Mouse (Mus musculus): ENCODE measurements at regions not wholly inside any gene's neighbourhood (a gene's known extent, or its start where the extent isn't known, plus 50 kb on each side); places are given as distances from the start of the nearest gene placed in this dataset.

DNA sequence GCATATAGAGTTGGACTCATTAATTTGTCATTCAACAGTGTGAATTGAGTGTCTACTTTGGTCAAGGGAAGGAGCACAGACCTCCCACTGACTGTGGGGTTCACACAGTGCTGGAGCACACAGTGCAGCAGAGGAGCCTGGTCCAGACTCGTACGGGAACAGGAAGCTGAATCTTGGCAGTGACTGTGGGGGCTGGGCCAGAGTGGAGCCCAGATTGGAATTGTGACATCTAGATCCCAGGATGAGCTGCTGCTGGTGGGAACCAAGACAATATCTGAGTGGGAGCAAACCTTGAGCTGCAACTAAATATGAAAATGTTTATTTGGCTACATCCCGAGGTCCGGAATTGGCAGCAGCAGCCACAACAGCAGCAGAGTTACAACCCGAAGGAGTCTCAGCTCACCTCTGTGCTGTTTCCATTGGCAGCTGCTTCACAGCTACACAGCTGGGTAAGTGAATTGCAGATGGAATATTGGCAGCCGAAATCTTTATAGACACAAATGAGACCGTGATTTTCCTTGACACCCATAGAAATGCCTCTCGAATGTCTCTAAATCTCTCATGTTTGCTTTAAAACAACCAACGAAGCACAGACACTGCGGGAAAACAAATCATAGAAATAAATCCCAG, 181.5 kb downstream of the Dad1 start:
- Histone ChIP-seq H3K4me3 (ENCODE audit: low read depth, low read length) (no peak overlapping the region), H3K4me2 (ENCODE audit: low read depth, low read length) (no peak overlapping the region), H3K27ac (ENCODE audit: low read depth) (no peak overlapping the region), H3K36me3 (replicated peaks; ENCODE audit: insufficient read depth, low read length) (no peaks in the 10 kb centered on the region), H3K9me3 (ENCODE audit: low read length) (no peaks in the 10 kb centered on the region), H3K27me3 (ENCODE audit: insufficient read depth, low read length) (no peaks in the 10 kb centered on the region), H3K9ac (replicated peaks) (no peak overlapping the region), H3K4me1 (ENCODE audit: insufficient read depth) (peaks cover 9% of the 10 kb centered on the region)
- no peak for ATAC-seq
- no peak for DNase-seq
- 71% methylated on average over 10 of the region's 10 CpGs for WGBS (ENCODE audit: insufficient replicate concordance)
- TF ChIP-seq EP300 (IDR thresholded peaks at IDR 0.05; ENCODE audit: low read depth): no peak

DNA sequence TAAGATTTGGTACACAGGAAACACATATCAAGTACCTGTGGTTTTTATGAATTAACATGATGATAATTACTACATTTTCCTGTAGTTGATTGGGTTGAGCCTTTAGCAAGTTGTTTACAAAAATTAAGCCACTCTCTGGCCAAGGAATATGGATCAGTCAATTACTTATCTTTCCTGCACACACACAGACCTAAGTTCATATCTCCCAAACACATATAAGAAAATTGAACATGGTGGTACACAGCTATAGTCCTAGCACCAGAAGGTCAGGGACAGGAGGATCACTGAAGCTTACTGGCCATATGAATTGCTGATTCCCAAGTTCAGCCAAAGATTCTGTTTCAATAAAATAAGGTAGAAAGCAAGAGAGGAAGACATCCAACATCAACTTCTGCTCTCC, 183.7 kb downstream of the Dad1 start:
- no peaks in the 10 kb centered on the region for H3K36me3 ChIP-seq (replicated peaks; ENCODE audit: insufficient read depth, low read length)
- no peak for DNase-seq
- peak; percentile 82; the same call in 1 of the 2 replicates for ATAC-seq
- TF ChIP-seq CTCF (IDR thresholded peaks at IDR 0.05; ENCODE audit: low read depth): no peak
- TF ChIP-seq EP300 (IDR thresholded peaks at IDR 0.05; ENCODE audit: low read depth): peak; percentile 82
- H3K9me3 ChIP-seq (ENCODE audit: low read length): no peaks in the 10 kb centered on the region
- H3K4me2 ChIP-seq (ENCODE audit: low read depth, low read length): no peak overlapping the region
- H3K4me3 ChIP-seq (ENCODE audit: low read depth, low read length): no peak overlapping the region
- H3K4me1 ChIP-seq (ENCODE audit: insufficient read depth): peaks cover 9% of the 10 kb centered on the region
- H3K27me3 ChIP-seq (ENCODE audit: insufficient read depth, low read length): no peaks in the 10 kb centered on the region
- H3K9ac ChIP-seq (replicated peaks): no peak overlapping the region
- H3K27ac ChIP-seq (ENCODE audit: low read depth): no peak overlapping the region

DNA sequence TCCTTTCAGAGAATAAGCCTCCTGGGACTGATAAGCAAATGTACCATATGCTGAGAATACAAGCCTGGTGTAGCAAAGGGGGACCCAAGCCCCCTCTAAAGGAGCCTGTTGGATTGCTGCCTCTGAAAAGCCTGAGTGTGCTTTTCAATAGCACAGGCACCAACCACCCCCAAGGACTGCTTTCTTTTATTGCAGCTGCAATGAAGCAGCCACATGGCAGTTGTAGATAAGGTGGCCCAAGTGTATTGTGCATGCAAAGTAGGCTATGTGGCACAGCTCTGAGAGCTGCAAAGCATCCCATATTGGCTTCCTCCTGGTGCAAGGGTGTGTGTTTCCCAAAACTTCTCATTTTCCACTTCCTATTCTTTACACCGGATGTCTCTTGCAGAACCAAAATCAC, 185.2 kb downstream of the Dad1 start:
- H3K27me3 ChIP-seq (ENCODE audit: insufficient read depth, low read length): 0 out of 2 replicates have a peak, but pooled peaks cover 3% of the 10 kb centered on the region
- no peaks in the 10 kb centered on the region for H3K36me3 ChIP-seq (replicated peaks; ENCODE audit: insufficient read depth, low read length)
- no peak overlapping the region; the same call in 1 of the 2 replicates for H3K27ac ChIP-seq (ENCODE audit: low read depth)
- no peaks in the 10 kb centered on the region for H3K9me3 ChIP-seq (ENCODE audit: low read length)
- WGBS (ENCODE audit: insufficient replicate concordance): 68% methylated on average over 1 of the region's 1 CpGs
- ATAC-seq (peak; percentile 41; the same call in 1 of the 2 replicates), DNase-seq (no peak)
- H3K4me3 ChIP-seq (ENCODE audit: low read depth, low read length): no peak overlapping the region
- no peak for TF ChIP-seq CTCF (IDR thresholded peaks at IDR 0.05; ENCODE audit: low read depth)
- peak; percentile 68 for TF ChIP-seq EP300 (IDR thresholded peaks at IDR 0.05; ENCODE audit: low read depth)
- no peak overlapping the region for H3K4me2 ChIP-seq (ENCODE audit: low read depth, low read length)
- peaks cover 9% of the 10 kb centered on the region for H3K4me1 ChIP-seq (ENCODE audit: insufficient read depth)
- no peak overlapping the region for H3K9ac ChIP-seq (replicated peaks)

GRCm38 (mm10) chr14:54065466-54065865, 188.4 kb downstream of the Dad1 start:
- H3K4me1 ChIP-seq (ENCODE audit: insufficient read depth): peaks cover 9% of the 10 kb centered on the region
- 0 out of 2 replicates have a peak, but pooled peaks cover 3% of the 10 kb centered on the region for H3K27me3 ChIP-seq (ENCODE audit: insufficient read depth, low read length)
- no peak overlapping the region for H3K4me3 ChIP-seq (ENCODE audit: low read depth, low read length)
- no peaks in the 10 kb centered on the region for H3K9me3 ChIP-seq (ENCODE audit: low read length)
- ATAC-seq: no peak
- no peak for DNase-seq
- no peak for TF ChIP-seq EP300 (IDR thresholded peaks at IDR 0.05; ENCODE audit: low read depth)
- TF ChIP-seq CTCF (IDR thresholded peaks at IDR 0.05; ENCODE audit: low read depth): no peak
- no peak overlapping the region for H3K9ac ChIP-seq (replicated peaks)
- H3K4me2 ChIP-seq (ENCODE audit: low read depth, low read length): no peak overlapping the region
- no peak overlapping the region for H3K27ac ChIP-seq (ENCODE audit: low read depth)
- 71% methylated on average over 4 of the region's 4 CpGs for WGBS (ENCODE audit: insufficient replicate concordance)
- H3K36me3 ChIP-seq (replicated peaks; ENCODE audit: insufficient read depth, low read length): no peaks in the 10 kb centered on the region

- ATAC-seq: no peak
- DNase-seq: peak; percentile 63
- Histone ChIP-seq H3K4me2 (ENCODE audit: low read depth, low read length) (no peak overlapping the region), H3K27me3 (ENCODE audit: insufficient read depth, low read length) (0 out of 2 replicates have a peak, but pooled peaks cover 3% of the 10 kb centered on the region), H3K36me3 (replicated peaks; ENCODE audit: insufficient read depth, low read length) (no peaks in the 10 kb centered on the region), H3K4me3 (ENCODE audit: low read depth, low read length) (no peak overlapping the region), H3K4me1 (ENCODE audit: insufficient read depth) (peaks cover 9% of the 10 kb centered on the region), H3K9ac (replicated peaks) (no peak overlapping the region), H3K9me3 (ENCODE audit: low read length) (no peaks in the 10 kb centered on the region), H3K27ac (ENCODE audit: low read depth) (no peak overlapping the region)
- TF ChIP-seq EP300 (IDR thresholded peaks at IDR 0.05; ENCODE audit: low read depth): 0 out of 2 replicates have a peak, but pooled peaks have one; percentile 12
- peak; percentile 93 for TF ChIP-seq CTCF (IDR thresholded peaks at IDR 0.05; ENCODE audit: low read depth)
- WGBS (ENCODE audit: insufficient replicate concordance): 23% methylated on average over 11 of the region's 11 CpGs
Measured at GRCm38 (mm10) chr14:54064541-54065402, 189.1 kb downstream of the Dad1 start.

DNA sequence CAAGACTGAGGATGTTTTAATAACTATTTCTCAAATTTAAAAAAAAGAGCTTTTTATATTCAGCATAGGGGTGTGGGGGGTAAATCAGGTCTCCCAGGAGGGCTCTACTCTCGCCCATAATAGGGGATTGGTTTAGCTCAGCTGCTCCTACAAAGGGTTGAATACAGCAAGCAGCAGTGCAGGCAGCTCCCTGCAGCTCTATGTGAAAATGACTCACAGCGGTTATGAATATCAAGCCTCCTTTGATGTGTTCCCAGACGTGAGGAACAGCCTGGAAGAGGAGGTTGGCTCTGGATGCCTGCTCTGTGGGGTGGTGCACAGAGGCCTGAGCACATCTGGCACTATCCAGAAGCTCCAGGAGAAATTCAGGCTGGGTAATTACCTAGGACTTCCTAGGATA, 192.3 kb downstream of the Dad1 start:
- Histone ChIP-seq H3K27ac (ENCODE audit: low read depth) (no peak overlapping the region), H3K4me2 (ENCODE audit: low read depth, low read length) (no peak overlapping the region), H3K9ac (replicated peaks) (no peak overlapping the region), H3K4me3 (ENCODE audit: low read depth, low read length) (no peak overlapping the region), H3K27me3 (ENCODE audit: insufficient read depth, low read length) (0 out of 2 replicates have a peak, but pooled peaks cover 3% of the 10 kb centered on the region), H3K36me3 (replicated peaks; ENCODE audit: insufficient read depth, low read length) (no peaks in the 10 kb centered on the region), H3K4me1 (ENCODE audit: insufficient read depth) (no peaks in the 10 kb centered on the region), H3K9me3 (ENCODE audit: low read length) (no peaks in the 10 kb centered on the region)
- WGBS (ENCODE audit: insufficient replicate concordance): 63% methylated on average over 3 of the region's 3 CpGs
- DNase-seq: no peak
- TF ChIP-seq CTCF (IDR thresholded peaks at IDR 0.05; ENCODE audit: low read depth) (no peak), EP300 (IDR thresholded peaks at IDR 0.05; ENCODE audit: low read depth) (no peak)
- no peak for ATAC-seq
